Mouse (Mus musculus) heart, embryonic 16.5 days (tissue): ENCODE measurements around the gene Slc39a8. TPM values are rescaled to one million over a fixed set of nuclear protein-coding genes. Genes with fewer than 3 reads are reported as not detected.

Source experiments
- ATAC-seq: fragments of 200-750 bp; cut with Nextera tagmentation; replicated peaks from 2 replicates; pipeline ENCODE4 v1.8.0; 2017; ENCODE audit warnings: moderate number of reproducible peaks; ENCODE audit not compliant: insufficient read depth, low FRiP score; ENCODE audit errors: extremely low read depth
- H3K27ac ChIP-seq: fragments of 300-500 bp; sonication (generic); 2 replicates; pipeline ENCODE4 v1.5.1; 2014; ENCODE audit warnings: mild to moderate bottlenecking, low read length, control low read depth, moderate library complexity
- H3K27me3 ChIP-seq: fragments of 300-500 bp; sonication (generic); 2 replicates; pipeline ENCODE4 v1.6.1; 2014; ENCODE audit warnings: low read length, mixed read lengths; ENCODE audit not compliant: control insufficient read depth, insufficient read depth
- H3K36me3 ChIP-seq: fragments of 300-500 bp; sonication (generic); 2 replicates; pipeline ENCODE4 v1.6.1; 2014; ENCODE audit not compliant: control insufficient read depth, insufficient read depth
- H3K4me1 ChIP-seq: fragments of 300-500 bp; sonication (generic); 2 replicates; pipeline ENCODE4 v1.6.1; 2014; ENCODE audit warnings: low read length, mixed read lengths; ENCODE audit not compliant: control insufficient read depth, insufficient read depth
- H3K4me2 ChIP-seq: fragments of 300-500 bp; sonication (generic); 2 replicates; pipeline ENCODE4 v1.6.1; 2014; ENCODE audit warnings: low read depth, mild to moderate bottlenecking, control low read depth, low read length
- H3K4me3 ChIP-seq: fragments of 300-500 bp; sonication (generic); 2 replicates; pipeline ENCODE4 v1.5.1; 2014; ENCODE audit warnings: mild to moderate bottlenecking, control low read depth, low read length
- H3K9ac ChIP-seq: fragments of 300-500 bp; sonication (generic); 2 replicates; pipeline ENCODE4 v1.6.1; 2014; ENCODE audit warnings: low read length, control low read depth
- H3K9me3 ChIP-seq: fragments of 300-500 bp; sonication (generic); replicated peaks from 2 replicates; pipeline ENCODE4 v1.6.1; 2016; ENCODE audit warnings: low read length; ENCODE audit not compliant: control insufficient read depth
- WGBS: fragments of 180-500 bp; shearing (Covaris S2); extraction: QIAGEN DNeasy Blood & Tissue Kit; methylation state at CpG from one replicate; pipeline ENCODE4 v1.1.7; 2014; 5-methylcytosine and 5-hydroxymethylcytosine counted together
- polyA plus RNA-seq: library from polyadenylated mRNA; unstranded; fragments of >200 nt; fragmentation: Nextera tagmentation; extraction: Ambion mirVana; gene quantifications from 2 replicates; pipeline ENCODE4 v1.2.1, GENCODE M21; 2015

Gene Slc39a8
- polyA plus RNA-seq, 1 experiment from 2014 or later, result 15.1 TPM

DNA sequence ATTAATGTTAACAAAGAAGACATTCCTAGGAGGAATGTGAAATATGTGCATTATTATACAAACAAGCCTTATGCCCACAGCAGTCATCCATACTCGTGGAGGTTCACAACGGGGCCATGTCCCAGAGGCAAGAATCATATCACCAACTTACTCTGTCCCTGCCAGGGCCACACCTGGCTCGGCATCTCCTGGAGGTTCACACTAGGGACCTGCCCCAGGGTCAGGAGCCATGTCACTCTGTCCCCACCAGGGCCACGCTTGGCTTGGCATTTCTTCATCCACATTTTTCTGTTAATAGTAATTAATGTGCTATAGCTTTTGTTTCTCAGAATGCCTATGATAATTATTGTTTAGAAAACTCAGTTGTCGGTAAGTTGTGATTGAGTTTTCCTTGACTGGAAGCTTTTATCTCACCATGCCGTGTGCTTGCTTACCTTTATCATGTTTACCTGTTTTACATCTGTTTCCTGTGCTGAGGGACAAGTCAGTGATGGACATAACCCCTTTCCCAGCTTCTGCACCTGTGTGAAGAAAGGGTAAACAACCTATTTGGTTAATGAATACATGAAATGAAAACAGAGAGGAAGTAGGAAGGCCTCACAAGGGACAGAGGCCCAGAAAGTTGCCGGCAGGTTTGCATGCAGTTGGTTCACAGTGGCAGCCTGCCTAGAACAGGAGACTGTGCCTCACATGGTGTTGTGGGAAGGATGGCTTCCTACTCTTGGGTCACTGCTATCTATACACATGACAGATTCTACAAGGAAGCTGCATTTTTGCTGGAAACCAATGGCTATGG is 16.8 kb downstream of the Slc39a8 start:
- ATAC-seq, result no peak
- H3K4me1 ChIP-seq, result no peaks in the 10 kb centered on the region; the same call in 1 of the 2 replicates
- H3K36me3 ChIP-seq, result no peaks in the 10 kb centered on the region
- H3K9me3 ChIP-seq, result no peaks in the 10 kb centered on the region
- H3K27ac ChIP-seq, result no peak overlapping the region
- H3K9ac ChIP-seq, result no peak overlapping the region
- no peak overlapping the region for H3K4me3 ChIP-seq
- WGBS, result 62% methylated on average over 7 of the region's 7 CpGs
- no peaks in the 10 kb centered on the region for H3K27me3 ChIP-seq
- H3K4me2 ChIP-seq, result no peak overlapping the region

DNA sequence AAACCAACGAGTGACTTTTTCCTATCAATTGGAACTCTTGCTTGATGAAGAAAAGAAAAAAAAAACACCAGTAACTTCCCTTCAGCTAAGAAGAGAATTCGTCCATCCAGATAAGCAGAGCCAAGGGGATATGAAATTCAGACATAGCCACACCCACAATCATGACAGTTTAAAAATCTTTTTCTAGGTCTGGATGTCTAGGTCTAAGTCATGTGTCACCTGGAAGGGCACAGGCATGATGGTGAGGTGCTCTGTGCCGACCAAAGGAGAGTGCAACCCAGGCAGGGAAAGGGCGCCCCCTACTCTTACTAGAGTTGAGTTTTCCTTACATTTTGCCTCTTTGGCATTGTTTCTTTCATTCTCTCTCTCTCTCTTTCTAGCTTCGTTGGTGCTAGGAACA is 18.1 kb downstream of the Slc39a8 start:
- Histone ChIP-seq H3K27ac (no peak overlapping the region), H3K4me1 (no peaks in the 10 kb centered on the region; the same call in 1 of the 2 replicates), H3K9me3 (no peaks in the 10 kb centered on the region), H3K4me3 (no peak overlapping the region), H3K9ac (no peak overlapping the region), H3K36me3 (no peaks in the 10 kb centered on the region), H3K4me2 (no peak overlapping the region), H3K27me3 (no peaks in the 10 kb centered on the region)
- ATAC-seq, result no peak
- WGBS, result 44% methylated on average over 5 of the region's 5 CpGs

DNA sequence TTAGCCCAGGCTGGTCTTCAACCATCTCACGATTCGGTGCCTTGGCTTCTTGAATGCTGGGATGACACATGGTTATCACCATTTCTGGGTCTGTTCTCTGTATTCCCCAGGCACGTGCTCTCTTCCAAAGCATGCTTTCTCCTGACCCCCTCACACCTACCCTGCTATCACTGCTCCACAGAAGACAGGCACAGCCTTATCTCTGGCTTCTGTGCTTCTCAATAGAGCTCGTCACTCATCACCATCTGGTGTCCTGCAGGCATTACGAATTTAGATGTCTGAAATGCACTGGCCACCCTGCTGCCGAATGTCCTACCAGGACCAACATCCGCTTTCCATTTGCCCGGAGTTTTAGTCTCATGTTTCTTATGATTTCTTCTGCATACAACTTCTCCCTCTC is 18.6 kb downstream of the Slc39a8 start:
- H3K9me3 ChIP-seq, result no peaks in the 10 kb centered on the region
- H3K27me3 ChIP-seq, result no peaks in the 10 kb centered on the region
- H3K9ac ChIP-seq, result no peak overlapping the region
- peak overlapping the region; percentile 34 for H3K4me2 ChIP-seq
- no peaks in the 10 kb centered on the region for H3K36me3 ChIP-seq
- H3K4me3 ChIP-seq, result no peak overlapping the region
- ATAC-seq, result peak; percentile 85
- WGBS, result 27% methylated on average over 8 of the region's 8 CpGs
- no peaks in the 10 kb centered on the region; the same call in 1 of the 2 replicates for H3K4me1 ChIP-seq
- H3K27ac ChIP-seq, result no peak overlapping the region

DNA sequence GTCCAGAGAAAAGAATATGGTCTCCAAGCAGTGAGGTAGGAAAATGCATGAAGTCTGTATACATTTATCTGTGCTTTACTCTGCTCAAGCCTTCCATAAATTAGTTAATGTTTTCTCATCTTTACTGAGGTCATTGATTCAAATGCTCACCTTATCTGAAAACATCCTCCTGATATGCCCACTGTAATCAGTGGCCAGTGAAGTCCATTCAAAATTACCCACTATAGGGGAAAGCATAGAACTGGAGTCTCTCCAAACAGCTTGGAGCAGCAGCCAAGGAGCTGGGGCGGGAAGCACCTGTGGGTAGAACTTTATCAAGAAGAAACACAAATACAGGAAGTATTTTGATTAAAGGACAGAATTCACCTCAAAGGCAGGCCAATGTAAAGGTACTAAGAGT is 19.8 kb downstream of the Slc39a8 start:
- ATAC-seq, result no peak
- Histone ChIP-seq H3K27me3 (no peaks in the 10 kb centered on the region), H3K4me1 (no peaks in the 10 kb centered on the region), H3K9ac (no peak overlapping the region), H3K4me2 (no peak overlapping the region), H3K4me3 (no peak overlapping the region), H3K36me3 (no peaks in the 10 kb centered on the region), H3K27ac (no peak overlapping the region), H3K9me3 (no peaks in the 10 kb centered on the region)
- WGBS, result 72% methylated on average over 1 of the region's 1 CpGs

DNA sequence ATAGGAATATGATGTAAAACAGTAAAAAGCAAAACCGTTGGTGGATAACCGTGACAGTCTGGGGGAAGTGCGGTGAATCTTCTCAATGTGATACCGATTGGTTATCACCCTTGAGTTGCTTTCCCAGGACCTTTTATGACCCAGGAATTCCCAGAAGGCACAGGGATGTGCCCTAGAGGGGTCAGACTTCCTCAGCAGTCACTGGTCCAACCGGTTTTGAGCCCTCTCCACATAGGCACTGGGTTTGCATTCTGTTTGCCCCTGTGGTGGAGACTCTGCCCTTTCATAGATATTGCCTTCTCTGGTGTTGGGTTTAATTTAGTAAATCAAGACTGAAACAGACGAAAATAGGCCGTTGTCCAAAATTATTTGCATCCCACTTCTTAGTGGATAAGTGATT is 20.8 kb downstream of the Slc39a8 start:
- no peaks in the 10 kb centered on the region for H3K36me3 ChIP-seq
- H3K9me3 ChIP-seq, result no peaks in the 10 kb centered on the region
- H3K4me1 ChIP-seq, result no peaks in the 10 kb centered on the region
- H3K27me3 ChIP-seq, result no peaks in the 10 kb centered on the region
- WGBS, result 61% methylated on average over 7 of the region's 7 CpGs
- ATAC-seq, result no peak
- H3K27ac ChIP-seq, result no peak overlapping the region
- no peak overlapping the region for H3K9ac ChIP-seq
- H3K4me2 ChIP-seq, result no peak overlapping the region
- no peak overlapping the region for H3K4me3 ChIP-seq

DNA sequence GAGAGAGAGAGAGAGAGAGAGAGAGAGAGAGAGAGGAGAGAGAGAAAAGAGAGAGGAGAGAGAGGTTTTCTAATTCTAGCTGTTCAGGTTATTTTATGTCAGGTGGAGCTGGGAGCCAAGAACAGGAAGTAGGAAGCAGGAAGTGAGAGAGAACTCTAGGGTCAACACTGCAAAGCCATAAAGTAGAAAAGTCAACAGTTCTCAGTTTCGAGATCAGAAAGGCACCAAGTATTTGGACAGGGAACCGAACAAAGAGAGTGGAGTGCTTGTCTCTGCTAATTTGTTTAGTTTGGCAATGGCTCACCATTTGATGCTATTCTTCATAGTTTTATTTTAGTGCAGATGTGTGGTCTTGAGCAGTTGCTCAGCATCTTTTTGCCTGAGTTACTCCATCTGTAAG is 26.5 kb downstream of the Slc39a8 start:
- no peak overlapping the region for H3K4me2 ChIP-seq

DNA sequence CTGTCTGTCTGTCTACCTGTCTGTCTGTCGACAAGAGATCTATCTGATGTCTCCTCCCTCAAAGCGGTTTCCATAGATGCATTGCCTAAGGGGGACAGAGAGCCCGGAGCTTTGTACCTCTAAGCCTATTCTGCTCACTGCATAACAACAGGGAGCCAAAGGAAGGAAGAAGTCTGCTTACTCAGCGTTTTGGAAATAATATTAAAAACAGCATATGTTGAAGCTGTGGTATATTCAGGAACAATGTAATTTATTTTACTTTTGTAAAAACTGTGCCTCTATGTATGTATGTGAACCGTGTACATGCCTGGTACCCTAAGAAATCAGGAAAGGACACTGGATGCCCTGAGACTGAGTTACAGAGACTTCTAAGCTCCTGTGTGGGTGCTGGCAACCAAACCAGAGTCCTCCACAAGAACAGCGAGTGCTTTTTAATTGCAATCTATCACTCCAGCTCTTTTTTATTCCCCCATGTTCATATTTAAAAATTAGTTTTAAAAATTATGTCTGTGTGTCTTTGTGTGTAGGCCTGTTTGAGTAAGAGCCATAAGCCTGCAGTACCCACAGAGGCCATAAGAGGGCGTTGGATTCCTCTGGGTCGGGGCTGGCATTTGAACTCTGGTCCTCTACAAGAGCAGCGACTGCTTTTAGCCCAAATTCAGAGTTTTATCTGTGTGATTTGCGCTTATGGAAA is 28.7 kb downstream of the Slc39a8 start:
- ATAC-seq, result no peak
- Histone ChIP-seq H3K4me2 (no peak overlapping the region), H3K9ac (no peak overlapping the region), H3K4me3 (no peak overlapping the region), H3K4me1 (no peaks in the 10 kb centered on the region), H3K36me3 (no peaks in the 10 kb centered on the region), H3K27me3 (no peaks in the 10 kb centered on the region), H3K9me3 (no peaks in the 10 kb centered on the region), H3K27ac (no peak overlapping the region)
- WGBS, result 79% methylated on average over 10 of the region's 10 CpGs

More for the DNA sequence above, 26.5 kb downstream of the Slc39a8 start:
- WGBS, result 58% methylated on average over 2 of the region's 2 CpGs
- ATAC-seq, result no peak
- Histone ChIP-seq H3K9me3 (no peaks in the 10 kb centered on the region), H3K4me1 (no peaks in the 10 kb centered on the region), H3K9ac (no peak overlapping the region), H3K27ac (no peak overlapping the region), H3K27me3 (no peaks in the 10 kb centered on the region), H3K36me3 (no peaks in the 10 kb centered on the region), H3K4me3 (no peak overlapping the region)

DNA sequence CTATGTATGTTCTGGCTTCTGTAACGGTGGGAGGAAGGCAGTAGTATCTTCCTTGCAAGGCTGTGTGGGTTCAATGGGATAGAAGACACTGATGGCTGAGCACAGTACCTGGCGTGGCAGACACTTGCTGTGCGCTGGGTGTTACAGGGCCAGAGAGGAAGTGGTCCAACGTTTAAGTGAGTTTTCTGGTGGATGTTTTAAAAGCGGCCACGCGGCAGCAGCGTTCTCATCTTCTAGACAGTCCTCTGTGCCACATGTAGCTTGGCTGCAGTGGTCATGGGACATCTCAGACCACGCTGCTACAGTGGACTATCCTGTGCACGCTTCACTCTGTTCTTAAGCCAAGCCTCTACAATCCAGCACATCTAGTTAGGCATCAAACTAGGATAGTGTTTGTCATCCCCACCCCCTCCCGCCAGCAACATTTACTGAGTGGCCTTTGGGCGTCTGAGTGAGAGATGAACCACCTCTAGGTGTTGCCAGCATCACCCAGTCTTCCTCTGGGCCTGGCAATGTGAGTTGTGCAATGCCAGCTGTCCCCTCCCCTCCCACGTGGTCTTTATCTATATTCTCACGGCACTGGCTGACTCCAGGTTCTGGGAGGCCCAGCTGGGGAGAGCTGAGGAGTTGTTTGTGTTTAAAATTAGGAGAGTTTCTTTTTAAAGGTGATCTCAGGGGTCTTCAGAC is 29.4 kb downstream of the Slc39a8 start:
- ATAC-seq, result 0 out of 2 replicates have a peak, but pooled peaks have one; percentile 32
- H3K27me3 ChIP-seq, result no peaks in the 10 kb centered on the region
- no peaks in the 10 kb centered on the region for H3K4me1 ChIP-seq
- H3K9me3 ChIP-seq, result no peaks in the 10 kb centered on the region
- no peak overlapping the region for H3K4me3 ChIP-seq
- no peak overlapping the region for H3K4me2 ChIP-seq
- H3K36me3 ChIP-seq, result no peaks in the 10 kb centered on the region
- no peak overlapping the region for H3K27ac ChIP-seq
- H3K9ac ChIP-seq, result no peak overlapping the region
- WGBS, result 74% methylated on average over 14 of the region's 14 CpGs

DNA sequence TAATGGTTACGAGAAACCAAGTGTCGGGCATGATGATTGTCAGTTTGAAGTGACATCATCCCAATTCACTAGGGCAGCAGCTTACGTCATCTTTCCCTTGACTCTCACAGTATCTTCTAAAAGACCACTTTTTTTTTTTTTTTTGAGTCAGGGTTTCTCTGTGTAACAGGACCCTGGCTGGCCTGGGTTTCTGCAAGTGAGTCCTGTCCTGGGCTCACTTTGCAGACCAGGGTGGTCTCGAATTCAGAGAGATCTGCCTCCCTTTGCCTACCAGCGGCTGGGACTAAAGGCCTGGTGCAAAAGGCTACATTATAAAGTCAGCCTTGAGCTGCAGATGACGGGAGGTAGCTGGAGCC is 29.9 kb downstream of the Slc39a8 start:
- no peak for ATAC-seq
- no peaks in the 10 kb centered on the region for H3K9me3 ChIP-seq

More for the DNA sequence above, 29.9 kb downstream of the Slc39a8 start:
- no peak overlapping the region for H3K27ac ChIP-seq
- no peak overlapping the region for H3K4me2 ChIP-seq
- H3K27me3 ChIP-seq, result no peaks in the 10 kb centered on the region
- no peak overlapping the region for H3K9ac ChIP-seq
- H3K36me3 ChIP-seq, result no peaks in the 10 kb centered on the region
- WGBS, result 62% methylated on average over 6 of the region's 6 CpGs
- H3K4me1 ChIP-seq, result no peaks in the 10 kb centered on the region
- no peak overlapping the region for H3K4me3 ChIP-seq
